Mouse (Mus musculus) splenic B cell, adult 2 months (primary cell): ENCODE measurements around the gene Xrcc6.

Experiments
- DNase-seq: peaks from one replicate; pipeline ENCODE4 v3.0.0-alpha.2; 2011; ENCODE audit warnings: low read depth, low spot score
- H3K27me3 ChIP-seq: 2 replicates; pipeline ENCODE4 v1.6.1; 2012; ENCODE audit warnings: mild to moderate bottlenecking, low read length, moderate library complexity, mixed read lengths; ENCODE audit not compliant: control insufficient read depth, poor library complexity, insufficient read depth, severe bottlenecking
- H3K36me3 ChIP-seq: 2 replicates; pipeline ENCODE4 v1.6.1; 2012; ENCODE audit warnings: mild to moderate bottlenecking, low read length, moderate library complexity, mixed read lengths; ENCODE audit not compliant: control insufficient read depth, poor library complexity, insufficient read depth, severe bottlenecking

The Xrcc6 gene

DNA sequence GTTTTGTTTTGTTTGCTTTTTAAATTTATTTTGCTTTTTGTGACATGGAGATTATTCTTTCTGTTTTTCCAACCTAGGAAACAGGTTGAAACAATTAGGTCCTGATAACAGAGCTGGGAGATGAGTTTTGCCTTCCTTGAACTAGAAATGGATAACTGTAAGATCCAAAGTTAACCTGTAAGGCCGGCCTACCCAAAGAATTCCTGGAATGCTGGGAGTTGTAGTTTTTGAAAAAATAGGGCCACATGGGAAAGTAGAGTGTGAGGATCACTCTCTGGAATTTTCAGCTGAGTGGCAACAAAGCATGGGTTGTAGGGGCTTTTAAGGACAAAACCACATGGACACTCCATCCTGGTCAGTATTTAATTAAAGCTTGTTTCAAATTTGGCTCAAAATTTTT, 5.5 kb upstream of the Xrcc6 start:
- no peak for DNase-seq
- Histone ChIP-seq H3K36me3 (no peaks in the 10 kb centered on the region), H3K27me3 (no peaks in the 10 kb centered on the region)

DNA sequence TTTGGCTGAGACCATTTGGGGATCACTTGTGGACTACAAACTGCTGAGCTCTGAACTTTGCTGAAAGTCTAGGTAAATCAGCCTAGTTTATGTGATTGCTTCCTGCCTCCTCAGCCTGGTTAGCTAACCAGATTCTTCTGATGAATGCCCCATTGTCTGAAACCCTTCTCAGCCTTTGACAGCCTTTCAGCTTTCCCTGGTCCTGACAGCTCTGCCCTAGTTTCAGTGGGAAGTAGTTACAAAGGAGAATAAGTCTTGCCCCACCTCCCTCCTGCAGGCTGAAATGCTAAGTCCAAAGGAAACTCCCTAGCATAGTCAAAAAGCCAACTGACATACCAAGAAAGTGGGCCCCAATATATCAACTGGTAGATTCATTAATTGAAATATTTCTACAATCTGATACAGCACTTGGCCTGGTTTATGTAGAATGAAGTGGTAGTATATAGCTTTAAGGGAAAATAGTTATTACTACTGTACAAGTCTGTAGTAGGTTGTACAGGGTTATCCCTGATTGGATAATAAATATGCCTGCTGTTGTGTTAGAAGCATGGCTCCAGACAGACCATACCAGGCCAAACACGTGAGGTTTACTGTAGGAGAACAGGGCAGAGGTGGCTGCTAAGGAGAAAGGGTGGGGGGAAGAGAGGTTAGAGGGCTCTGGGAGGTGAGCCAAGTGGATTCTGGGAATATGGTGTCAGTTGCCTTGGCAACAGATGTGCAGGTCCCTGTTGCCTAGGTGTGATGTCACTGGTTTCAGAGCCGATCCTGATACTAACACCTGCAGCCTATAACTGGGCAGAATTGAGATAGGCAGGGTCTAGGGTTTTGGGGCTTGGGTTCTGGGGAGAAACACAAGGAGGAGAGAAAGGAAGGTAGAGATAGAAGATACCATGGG, 2.1 kb upstream of the Xrcc6 start:
- H3K27me3 ChIP-seq: no peaks in the 10 kb centered on the region
- H3K36me3 ChIP-seq: no peaks in the 10 kb centered on the region
- no peak for DNase-seq

DNA sequence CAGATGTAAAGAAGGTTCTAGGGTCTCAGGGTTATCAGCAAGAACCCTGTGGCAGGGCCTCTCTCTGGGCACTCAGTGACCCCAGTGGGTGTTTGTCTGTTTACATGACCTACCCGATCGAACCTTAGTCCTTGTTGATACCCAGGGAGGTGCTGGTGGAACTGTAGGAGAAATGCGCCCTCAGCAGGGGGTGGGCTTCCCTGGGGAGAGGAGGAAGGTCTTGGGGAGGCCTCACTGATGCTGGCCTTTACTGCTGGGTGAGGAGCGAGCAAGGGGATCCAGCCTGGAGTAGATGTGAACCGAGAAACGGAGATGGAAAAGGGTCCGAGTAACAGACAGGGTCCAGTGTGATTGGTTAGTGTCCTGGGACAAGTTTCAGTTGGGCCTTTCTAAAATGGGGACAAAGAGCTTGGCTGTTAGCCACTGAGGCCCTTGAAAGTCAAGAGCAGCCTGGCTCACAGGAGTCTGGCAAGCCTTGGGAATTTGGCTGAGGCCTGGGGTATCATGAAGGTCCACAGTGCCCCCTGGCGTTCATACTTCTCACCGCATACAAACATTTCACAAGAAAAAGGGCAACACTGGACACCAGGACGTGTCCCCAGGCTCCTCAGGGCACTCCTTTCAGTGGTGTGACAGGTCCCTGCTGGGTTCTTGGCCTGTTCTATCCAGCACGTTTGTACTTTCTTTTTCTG, 1.9 kb downstream of the Xrcc6 start:
- Histone ChIP-seq H3K36me3 (peaks cover 2% of the 10 kb centered on the region), H3K27me3 (no peaks in the 10 kb centered on the region)
- peak; percentile 86 for DNase-seq

DNA sequence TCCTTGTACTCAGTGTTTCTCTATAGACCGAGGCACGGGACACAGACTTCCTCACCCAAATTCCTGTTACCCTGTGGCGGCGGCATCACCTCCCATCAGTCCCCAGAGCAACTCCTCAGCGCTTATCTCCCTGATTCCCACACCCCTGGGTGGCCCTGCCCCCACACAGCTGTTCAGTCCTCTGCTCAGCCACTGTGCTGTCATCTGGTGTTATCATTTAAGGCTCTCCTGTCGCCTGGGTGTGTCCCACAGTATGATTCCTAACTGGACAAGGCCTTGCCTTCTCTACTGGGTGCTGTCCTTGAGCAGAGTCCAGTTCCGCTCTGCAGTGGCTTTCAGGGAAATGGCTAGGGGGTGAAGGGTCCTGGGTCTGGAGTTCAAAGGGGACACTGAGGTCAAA, 2.9 kb downstream of the Xrcc6 start:
- Histone ChIP-seq H3K27me3 (no peaks in the 10 kb centered on the region), H3K36me3 (peaks cover 2% of the 10 kb centered on the region)
- DNase-seq: no peak

DNA sequence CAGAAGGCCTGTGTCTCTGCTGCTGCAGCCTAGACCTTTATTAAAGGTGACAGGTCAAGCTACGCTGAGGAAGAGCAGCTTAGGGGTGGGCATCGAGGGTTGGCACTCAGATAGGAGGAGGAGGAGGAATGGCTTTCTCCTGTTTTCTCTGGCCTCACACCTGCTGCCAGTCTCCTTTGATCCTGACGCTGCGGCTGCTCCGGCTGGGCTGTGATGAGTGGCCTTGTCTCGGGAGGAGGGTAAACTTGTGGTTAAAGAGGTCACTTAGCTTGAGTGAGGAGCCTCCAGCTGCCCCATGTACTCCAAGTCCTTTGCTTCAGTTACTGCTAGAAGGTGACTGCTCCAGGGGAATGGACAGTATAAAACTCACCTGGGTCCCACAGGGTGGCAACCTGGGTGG, 6.4 kb downstream of the Xrcc6 start:
- DNase-seq: no peak
- peaks cover 7% of the 10 kb centered on the region for H3K36me3 ChIP-seq
- no peaks in the 10 kb centered on the region for H3K27me3 ChIP-seq

DNA sequence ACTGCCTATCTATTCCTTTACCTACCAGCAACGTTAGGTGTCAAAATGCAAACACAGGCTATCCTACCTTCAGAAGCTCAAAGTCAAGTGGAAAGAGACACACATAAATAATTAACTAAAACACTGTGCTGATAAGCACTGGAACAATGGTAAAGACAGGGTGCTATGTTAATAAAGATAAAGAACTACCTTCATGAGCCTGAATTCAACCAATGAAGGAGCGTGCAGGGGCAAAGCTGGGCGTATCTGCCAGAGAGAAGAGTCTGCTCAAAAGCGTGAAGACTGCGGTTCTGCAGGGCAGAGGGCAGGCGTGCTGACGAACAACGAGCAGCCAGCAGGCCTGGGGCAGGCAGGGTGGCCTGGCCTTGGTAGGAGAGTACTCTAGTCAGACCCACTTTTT, 16.6 kb downstream of the Xrcc6 start:
- Histone ChIP-seq H3K27me3 (no peaks in the 10 kb centered on the region), H3K36me3 (peaks cover 8% of the 10 kb centered on the region; the same call in 1 of the 2 replicates)
- no peak for DNase-seq

DNA sequence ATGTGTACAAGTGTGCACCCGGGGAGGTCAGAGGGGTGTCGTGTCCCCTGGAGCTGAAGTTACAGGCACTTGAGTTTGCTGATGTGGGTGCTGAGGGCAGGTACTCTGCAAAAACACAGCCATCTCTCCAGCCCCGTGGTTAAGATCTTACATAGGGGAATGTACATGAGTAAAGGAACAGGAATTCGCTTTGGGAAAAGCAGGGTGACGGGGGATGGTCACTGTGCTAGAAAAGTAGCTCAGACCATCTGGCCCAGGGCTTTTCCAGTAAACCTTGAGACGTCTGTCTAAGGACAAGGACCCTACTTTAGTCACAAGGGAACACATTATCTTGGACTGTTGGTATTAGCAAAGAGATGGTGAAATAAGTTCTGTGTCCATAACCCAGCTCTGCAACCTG, 24.3 kb downstream of the Xrcc6 start:
- Histone ChIP-seq H3K27me3 (no peaks in the 10 kb centered on the region), H3K36me3 (no peaks in the 10 kb centered on the region)
- no peak for DNase-seq

DNA sequence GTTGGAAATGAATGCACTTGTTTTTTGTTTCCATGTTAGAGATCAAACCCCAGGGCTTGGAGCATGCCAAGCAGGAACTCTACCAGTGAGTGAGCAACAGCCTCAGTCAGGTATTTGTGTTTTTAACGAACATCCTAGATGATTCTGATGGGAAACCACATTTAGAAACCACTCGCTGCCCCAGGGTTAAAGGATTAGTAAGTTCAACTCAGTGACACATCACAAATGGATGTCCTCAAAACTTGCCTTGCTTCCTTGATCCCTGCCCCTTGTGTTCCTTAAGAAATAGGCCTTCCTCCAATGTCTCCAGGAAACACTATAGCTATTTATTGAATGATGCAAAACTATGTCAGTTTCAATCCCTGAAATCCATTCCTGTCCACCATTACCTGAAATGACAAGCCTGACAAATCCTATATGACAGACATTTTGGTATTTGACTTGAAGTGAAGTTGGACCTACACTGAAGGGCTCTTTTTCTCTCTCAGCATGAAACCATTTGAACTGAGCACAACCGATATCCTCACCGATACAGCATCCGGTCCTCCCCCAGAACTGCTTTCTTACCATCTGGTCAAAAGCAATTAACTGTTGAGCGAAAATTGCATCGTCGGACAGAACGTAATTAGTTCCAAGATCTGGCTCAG, 27.2 kb downstream of the Xrcc6 start:
- Histone ChIP-seq H3K36me3 (no peaks in the 10 kb centered on the region), H3K27me3 (no peaks in the 10 kb centered on the region)
- DNase-seq: peak; percentile 26

DNA sequence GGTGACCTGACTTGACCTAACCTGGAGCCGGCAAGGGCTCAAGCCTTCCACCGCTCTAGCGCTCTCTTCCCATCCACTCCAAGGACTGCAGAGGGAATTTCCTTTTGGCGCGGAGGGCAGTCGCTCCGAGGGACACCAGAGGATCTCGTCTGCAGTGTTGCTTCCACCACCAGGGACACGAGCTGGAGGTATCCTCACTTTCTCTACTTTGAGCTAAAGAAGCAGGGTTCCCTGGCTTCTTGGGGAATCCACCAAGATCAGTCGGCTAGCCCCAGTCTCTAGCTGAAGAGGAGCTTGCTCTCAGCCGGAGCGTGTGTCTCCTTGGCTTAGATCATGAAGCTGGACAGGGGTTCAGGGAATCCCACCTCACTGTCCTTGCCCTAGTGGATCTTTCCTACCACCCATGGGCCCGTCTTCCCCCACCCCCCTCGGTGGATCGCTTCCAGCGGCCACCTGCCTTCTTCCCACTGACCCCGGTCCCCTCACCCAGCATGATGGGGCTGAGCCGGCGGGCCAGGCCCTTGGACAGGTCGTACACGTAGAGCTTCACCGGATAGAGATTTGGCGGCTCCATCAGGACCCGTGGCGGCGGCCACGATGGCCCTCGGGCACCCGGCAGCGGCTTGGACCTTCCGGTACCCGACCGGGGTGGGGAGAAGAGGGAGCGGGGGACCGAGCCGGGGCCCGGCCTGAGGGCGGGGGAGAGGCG, 27.9 kb downstream of the Xrcc6 start:
- Histone ChIP-seq H3K36me3 (no peaks in the 10 kb centered on the region), H3K27me3 (no peaks in the 10 kb centered on the region)
- DNase-seq: peak; percentile 38

DNA sequence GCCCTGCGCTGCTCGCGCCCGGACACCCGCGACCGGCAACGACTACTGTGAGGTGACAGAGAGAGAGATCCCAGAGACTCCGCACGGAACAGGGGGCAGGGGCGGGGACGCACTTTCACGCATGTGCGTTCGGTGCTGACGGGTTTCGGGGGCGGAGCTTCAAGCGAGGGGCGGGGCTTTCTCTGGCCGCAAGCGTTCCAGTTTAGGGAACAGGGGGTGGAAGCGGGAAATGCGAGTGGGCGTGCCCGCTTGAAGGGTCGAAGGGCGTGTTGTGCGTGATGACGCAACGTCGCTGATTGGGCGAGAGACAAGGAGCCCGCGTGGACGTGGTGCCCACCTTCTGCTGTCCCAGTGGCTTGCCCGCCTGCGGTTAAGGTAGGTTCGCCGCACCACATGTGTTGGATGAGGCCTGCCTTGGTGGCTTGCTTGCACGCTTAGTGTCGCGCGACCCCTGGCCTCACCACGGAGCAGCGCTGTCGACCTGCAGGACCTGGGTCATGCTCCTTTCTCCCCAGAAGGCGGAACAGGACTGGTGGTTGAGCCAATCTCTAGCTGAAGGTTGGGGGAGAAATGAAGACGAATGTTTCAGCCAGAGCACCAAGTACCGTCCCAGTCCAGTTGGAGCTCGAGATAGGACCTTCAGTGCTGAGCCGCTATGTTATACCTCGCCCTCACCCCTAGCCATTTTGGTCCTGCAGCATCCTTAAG, 28.6 kb downstream of the Xrcc6 start:
- Histone ChIP-seq H3K36me3 (no peaks in the 10 kb centered on the region), H3K27me3 (no peaks in the 10 kb centered on the region)
- peak; percentile 99 for DNase-seq

DNA sequence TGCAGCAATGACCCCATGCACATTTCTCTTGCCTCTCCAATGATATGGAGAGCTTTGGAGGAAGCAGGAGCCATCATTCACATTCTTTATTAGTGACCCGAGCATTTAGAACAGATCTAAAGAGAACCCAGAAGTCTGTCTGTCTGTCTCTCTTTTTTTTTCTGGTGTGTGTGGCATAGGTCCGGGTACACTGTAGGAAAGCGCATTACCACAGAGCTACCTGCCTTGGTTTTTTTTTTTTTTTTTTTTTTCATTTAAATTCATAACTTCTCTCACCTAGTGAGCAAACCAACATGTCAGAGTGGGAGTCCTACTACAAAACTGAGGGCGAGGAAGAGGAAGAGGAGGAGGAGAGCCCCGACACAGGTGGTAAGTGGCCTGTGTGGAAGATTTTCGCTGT, 29.2 kb downstream of the Xrcc6 start:
- Histone ChIP-seq H3K36me3 (no peaks in the 10 kb centered on the region), H3K27me3 (no peaks in the 10 kb centered on the region)
- DNase-seq: peak; percentile 9

DNA sequence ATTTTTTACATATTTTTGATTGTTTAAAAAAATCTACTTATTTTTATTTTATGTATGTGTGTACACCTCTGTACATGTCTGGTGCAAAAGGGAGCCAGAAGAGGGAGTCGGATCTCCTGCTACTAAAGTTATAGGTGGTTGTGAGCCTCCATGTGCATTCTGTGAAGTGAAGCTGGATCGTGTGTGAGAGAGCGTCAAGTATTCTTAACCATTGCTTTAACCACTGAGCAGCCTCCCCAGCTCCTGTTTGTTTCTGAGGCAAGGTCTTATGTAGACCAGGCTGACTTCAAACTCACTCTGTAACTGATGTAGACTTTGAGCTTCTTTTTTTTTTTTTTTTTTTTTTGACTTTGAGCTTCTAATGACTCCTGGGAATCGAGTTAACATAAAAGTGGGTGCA, 29.8 kb downstream of the Xrcc6 start:
- H3K36me3 ChIP-seq: no peaks in the 10 kb centered on the region
- H3K27me3 ChIP-seq: no peaks in the 10 kb centered on the region
- no peak for DNase-seq

DNA sequence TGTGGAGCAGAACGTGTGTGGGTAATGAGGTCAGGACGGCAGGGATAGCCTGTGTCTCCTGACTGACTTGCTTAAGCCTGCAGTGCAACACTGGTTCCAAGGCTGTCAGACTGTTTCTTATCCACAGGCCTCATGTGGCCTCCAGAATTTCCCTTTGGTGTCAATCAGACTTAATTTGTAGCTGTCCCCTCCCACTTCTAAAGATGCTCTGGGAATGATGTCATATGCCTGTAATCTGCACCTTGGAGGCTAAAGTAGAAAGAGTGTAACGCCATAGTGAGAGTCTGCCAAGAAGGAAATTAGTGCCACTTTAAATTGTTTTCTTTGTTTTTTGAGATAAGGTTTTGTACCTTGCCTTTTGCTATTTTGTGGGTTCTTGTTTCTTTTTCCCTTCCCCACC, 31.7 kb downstream of the Xrcc6 start:
- no peak for DNase-seq
- no peaks in the 10 kb centered on the region for H3K27me3 ChIP-seq
- H3K36me3 ChIP-seq: no peaks in the 10 kb centered on the region; the same call in 1 of the 2 replicates

DNA sequence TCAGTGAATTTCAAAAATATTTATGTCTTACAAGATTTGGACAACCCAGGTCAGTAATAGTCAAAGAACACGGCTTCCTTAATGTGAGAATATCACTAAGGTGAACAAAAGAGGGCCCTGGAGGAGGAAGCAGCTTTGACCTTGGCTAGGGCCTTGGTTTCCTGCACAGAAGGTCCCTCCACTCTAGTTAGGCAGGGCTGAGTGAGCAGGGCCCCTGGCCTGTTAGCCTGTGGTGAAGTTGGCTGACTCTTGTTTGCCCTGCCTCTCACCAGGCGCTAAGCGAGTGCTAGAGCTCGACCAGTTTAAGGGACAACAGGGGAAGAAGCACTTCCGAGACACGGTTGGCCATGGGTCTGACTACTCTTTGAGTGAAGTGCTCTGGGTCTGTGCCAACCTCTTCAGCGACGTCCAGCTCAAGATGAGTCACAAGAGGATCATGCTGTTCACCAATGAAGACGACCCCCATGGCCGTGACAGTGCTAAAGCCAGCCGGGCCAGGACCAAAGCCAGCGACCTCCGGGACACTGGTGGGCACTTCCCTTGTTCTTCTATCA, 35.0 kb downstream of the Xrcc6 start:
- Histone ChIP-seq H3K36me3 (peaks cover 5% of the 10 kb centered on the region), H3K27me3 (no peaks in the 10 kb centered on the region)
- DNase-seq: no peak
